Mouse (Mus musculus) right cerebral cortex, postnatal 14 days (tissue): ENCODE results near the gene Gnao1.

Source experiments
- DNase-seq: peaks from one replicate; pipeline ENCODE4 v3.0.0; 2022

The Gnao1 gene

GRCm38 (mm10) chr8:93952511-93952910 is 142.7 kb downstream of the Gnao1 start:
- no peak for DNase-seq

DNA sequence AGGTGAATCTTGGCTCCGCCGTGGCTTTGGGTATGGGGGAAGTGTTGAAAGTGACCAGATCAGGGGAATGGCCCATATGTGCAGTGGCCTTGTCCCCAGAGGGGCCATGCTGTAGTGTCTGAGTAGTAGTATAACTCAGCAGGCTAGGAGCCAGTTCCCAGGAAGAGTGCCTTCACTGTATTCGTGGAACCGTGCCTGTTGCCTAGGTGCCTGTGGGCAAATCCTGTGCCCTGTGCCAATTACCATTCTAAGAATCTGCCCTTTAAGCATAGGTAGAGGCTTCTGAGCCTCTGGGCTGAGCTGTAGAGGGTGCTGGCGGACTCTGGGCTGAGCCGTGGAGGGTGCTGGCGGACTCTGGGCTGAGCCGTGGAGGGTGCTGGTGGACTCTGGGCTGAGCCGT is 148.6 kb downstream of the Gnao1 start:
- DNase-seq = no peak

- no peak for DNase-seq
Observed at GRCm38 (mm10) chr8:93960909-93961308, 151.1 kb downstream of the Gnao1 start.

GRCm38 (mm10) chr8:93968293-93968692 is 158.5 kb downstream of the Gnao1 start:
- DNase-seq = no peak

GRCm38 (mm10) chr8:93969626-93970340 is 160.0 kb downstream of the Gnao1 start:
- DNase-seq = no peak

- no peak for DNase-seq
Observed at GRCm38 (mm10) chr8:93971451-93971850, 161.7 kb downstream of the Gnao1 start.

DNA sequence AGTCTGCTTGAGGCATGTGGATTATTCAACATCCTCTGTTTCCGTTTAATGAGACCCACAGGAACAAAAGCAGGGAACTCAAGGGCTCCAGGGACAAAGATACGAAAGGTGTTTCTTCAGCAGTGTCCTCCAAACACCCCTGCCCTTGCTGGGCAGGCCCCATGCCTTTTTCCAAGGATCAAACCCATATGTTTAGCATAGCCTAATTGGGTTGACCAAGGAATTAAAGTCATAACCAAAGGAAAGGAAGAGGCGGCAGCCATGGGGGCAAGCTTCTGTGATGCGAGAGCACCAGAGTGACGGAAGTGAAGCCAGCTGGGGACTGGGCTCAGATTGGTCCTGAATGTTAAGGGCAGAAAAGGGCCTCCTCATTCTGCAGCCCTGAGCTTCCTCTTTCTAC is 162.4 kb downstream of the Gnao1 start:
- DNase-seq = no peak

DNA sequence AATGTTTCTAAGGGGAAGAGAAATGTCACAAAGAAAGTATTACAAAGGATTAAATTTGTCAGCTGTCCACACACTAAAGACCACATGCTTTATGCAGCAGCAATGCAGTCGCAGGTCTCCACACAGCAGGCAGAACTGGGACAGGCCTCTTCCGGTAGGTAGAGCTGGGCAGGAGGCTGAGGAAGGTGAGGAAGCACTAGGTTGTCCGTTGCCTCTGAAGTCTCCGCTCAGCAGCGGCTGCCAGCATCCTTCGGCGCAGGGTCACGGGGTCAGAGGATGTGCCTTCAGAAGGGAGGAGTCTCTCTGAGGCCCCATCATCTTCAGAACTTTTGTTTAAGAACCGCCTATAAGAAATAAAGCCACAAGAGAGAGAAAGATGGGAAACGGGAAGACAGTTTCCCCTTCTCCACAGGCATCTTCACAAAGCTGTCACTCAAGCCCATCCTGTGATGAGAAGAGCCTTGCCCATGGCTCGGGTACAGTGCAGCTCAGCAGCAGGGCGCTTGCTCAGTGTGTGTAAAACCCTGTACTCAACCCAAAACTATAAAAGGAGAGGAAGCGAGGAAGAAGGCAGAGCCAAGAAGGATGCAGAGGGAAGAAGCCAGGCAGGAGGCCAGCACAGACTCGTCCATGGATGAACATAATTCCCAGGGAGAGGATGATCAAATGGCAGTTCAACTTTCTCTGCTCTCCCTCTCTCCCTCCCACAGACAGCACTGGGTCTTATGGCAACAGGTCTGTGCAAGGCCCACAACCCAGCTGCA is 163.4 kb downstream of the Gnao1 start:
- no peak for DNase-seq

GRCm38 (mm10) chr8:93973831-93974375 is 164.1 kb downstream of the Gnao1 start:
- no peak for DNase-seq

DNA sequence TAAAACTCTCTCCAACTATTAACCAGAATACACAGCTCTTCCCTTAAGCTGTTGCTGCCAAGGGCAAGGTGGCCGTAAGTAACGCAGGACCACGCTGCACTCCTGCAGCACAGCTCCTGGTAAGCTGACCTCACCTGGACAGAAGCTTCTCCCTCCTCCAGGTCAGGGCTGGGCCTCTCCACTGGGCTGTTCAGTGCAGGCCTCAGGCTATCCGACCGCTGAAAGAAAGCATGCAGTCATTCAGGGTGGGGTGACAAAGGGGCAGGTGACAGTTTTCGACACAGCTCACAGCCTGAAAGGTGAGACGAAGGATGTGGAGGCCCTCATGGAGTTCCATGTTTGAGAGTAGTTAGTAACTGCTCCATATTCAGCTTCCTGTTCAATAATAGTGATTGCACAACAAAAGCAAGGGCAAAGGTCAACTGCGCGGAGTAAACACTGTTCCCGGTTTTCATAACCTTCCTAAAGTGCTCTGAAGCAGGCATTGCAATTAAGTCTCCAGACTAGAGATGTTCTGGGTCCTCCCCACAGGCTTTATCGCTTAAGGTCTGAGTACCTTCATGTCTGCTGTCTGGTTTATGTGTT is 164.9 kb downstream of the Gnao1 start:
- DNase-seq = no peak

- no peak for DNase-seq
Observed at GRCm38 (mm10) chr8:93975358-93975757, 165.6 kb downstream of the Gnao1 start.

DNA sequence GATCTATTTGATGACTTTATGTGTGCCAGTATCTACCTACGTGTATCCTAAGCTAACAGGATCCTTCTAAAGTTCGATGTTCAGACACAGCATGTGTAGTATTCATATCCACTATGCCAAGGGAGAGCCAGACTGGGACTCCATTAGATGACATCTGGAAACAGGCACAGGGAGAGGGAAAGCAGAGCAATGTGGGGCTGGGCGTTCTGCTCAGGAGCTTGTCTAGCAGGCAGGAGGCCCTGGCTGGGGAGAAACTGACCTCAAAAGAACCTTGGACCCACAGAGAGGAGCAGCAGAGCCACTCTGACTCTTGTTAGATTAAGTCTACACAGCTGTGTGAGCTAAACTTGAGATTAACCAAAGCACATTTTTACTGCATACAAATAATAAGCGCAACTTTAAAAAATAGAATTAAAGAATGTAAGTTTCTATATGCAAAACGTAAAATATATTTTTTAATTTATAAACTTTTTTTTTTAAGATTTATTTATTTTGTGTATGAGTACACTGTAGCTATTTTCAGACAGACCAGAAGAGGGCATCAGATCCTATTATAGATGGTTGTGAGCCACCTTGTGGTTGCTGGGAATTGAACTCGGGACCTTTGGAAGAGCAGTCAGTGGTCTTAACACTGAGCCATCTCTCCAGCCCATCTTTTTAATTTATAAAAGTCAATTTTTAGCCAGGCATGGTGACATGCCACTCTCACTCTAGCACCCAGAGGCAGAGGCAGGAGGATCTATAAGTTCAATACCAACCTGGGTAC is 166.9 kb downstream of the Gnao1 start:
- no peak for DNase-seq

GRCm38 (mm10) chr8:93980141-93980540 is 170.4 kb downstream of the Gnao1 start:
- no peak for DNase-seq

DNA sequence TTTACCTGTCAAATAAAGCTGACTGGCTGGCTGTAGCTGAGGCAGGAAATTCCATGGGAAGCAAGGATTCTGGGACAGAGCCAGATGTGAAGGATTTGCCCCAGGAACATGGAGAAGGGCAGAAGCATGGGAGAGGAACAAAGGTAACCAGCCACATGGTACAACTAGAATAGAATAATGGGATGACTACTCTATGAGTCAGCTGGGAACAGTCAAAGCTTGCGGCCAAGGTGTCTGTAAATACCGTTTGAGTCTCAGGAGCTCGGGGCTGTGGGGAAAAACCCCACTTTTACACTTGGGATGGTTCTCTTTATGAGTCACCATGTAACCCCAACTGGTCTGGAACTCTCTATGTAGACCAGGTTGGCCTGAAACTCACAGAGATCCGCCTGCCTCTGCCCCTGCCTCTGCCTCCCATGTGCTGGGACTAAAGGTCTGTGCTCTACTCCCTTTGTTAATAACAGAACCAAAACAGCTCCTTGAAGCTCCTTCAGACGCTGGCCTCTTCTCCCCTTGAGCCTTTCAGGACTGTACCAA is 172.0 kb downstream of the Gnao1 start:
- DNase-seq = no peak

GRCm38 (mm10) chr8:93983827-93984226 is 174.1 kb downstream of the Gnao1 start:
- DNase-seq = no peak

DNA sequence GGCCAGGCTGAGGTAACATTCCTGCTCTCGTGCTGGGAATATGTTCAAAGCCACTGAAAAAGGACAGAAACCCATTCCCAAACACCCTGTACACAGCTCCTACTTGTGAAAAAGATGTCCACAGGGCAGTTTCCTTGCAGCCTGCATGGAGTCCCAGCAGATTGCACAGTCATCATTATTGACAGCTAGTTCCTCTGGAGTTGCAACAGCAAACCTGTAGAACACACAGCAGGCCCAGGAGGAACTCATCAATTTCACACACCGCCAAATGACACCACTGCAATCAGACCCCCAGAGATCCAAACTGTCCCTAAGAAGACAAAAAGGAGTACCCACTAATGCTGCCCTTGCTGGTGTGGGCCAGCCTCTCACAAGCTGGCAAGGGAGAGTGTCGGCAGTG is 175.0 kb downstream of the Gnao1 start:
- DNase-seq = no peak

DNA sequence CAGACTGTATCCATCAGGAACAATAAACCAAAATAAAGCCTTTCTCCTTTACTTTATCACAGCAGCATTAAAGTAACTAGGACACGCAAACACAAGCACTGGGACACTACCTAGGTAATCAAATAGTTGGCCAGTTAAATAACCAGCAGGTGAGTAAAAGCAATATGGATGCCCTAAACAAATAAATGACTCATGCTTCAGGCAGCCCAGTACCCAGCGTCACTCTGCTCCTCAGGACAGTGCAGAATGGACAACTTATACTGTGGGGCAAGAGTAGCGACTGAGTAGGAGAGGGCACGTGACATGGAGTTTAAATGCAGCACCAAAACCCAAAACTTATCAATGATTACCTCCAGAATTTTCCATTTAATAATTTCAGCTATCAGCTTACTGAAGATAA is 180.0 kb downstream of the Gnao1 start:
- no peak for DNase-seq

GRCm38 (mm10) chr8:93998961-93999360 is 189.2 kb downstream of the Gnao1 start:
- no peak for DNase-seq

DNA sequence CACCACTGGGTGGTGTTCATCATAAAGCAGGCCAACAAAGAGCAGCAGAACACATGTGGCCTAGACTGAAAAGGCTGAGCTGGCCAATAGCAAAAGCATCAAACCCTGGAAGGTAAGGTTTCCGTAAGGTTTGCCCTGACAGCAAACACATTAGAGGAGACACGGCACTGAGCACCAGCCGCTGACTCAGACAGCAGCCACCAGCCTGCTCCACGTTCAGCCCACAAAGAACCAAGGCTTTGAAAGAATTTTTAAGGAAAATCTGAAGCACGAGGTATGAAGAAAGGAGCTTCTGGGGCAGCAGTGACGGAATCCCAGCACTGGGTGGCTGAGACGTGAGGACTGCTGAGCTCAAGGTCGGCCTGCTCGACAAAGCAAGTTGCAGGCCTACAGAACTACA is 194.4 kb downstream of the Gnao1 start:
- no peak for DNase-seq

GRCm38 (mm10) chr8:94009243-94009845 is 199.6 kb downstream of the Gnao1 start:
- DNase-seq = no peak

GRCm38 (mm10) chr8:94010101-94010705 is 200.4 kb downstream of the Gnao1 start:
- DNase-seq = no peak
